Mouse (Mus musculus) colon, adult 2 months (tissue): Measurements from ENCODE around the gene Esp34. TPM values are rescaled to one million over a fixed set of nuclear protein-coding genes. Genes with fewer than 3 reads are reported as not detected.

ENCODE experiments used
- polyA plus RNA-seq: library from polyadenylated mRNA; depleted of rRNA; stranded (reverse); fragments of >200 nt; gene quantifications from 2 replicates; pipeline ENCODE4 v1.2.3, GENCODE M21; 2012; rRNA removed

The Esp34 gene
- polyA plus RNA-seq = not detected in 2 replicates

DNA sequence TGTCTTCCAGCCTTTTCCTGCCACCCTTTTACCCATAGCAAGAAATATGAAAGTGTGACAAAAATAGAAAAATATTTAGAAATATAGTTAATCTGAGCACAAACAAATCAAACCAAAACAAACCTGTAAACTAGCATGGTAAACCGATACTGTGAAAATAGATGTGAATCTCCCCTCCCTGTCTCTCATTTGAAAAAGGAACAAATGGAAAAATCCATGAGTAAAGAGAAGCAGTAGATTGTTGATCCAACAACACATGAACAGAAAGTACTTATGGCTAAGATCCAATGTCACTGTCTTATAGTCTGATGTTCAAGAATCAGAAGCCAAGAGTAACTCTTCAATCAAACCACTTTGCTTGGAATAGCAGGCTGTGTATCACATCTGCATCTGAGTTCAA is at the start of gene Esp34:
Gene Esp34, plus strand, starts transcription at position 301 of the 400 bp plus-strand sequence.

Other genes with a start within 250 kb of the Esp34 start
- gene Olfr137, start 246.6 kb upstream of the Esp34 start, polyA plus RNA-seq = not detected in 2 replicates
- not detected in 2 replicates for gene Olfr136, start 224.4 kb upstream of the Esp34 start, polyA plus RNA-seq
- not detected in 2 replicates for gene Esp36, start 134.0 kb upstream of the Esp34 start, polyA plus RNA-seq
- gene Esp31, start 85.3 kb downstream of the Esp34 start, polyA plus RNA-seq = not detected in 2 replicates